Mouse (Mus musculus): ENCODE results near the gene Dhx40. TPM values are rescaled to one million over a fixed set of nuclear protein-coding genes. Genes with fewer than 3 reads are reported as not detected.

Dhx40 gene
- polyA plus RNA-seq, 1 experiment from 2014 or later, result 19.5 TPM

GRCm38 (mm10) chr11:86840511-86841154 is 33.1 kb upstream of the Dhx40 start:
- Histone ChIP-seq H3K36me3 (ENCODE audit: control insufficient read depth, insufficient read depth, low read length) (no peaks in the 10 kb centered on the region), H3K27ac (ENCODE audit: low read depth) (peak overlapping the region; percentile 80), H3K9ac (ENCODE audit: low read length) (no peak overlapping the region), H3K4me3 (ENCODE audit: low read depth, low read length) (no peak overlapping the region), H3K27me3 (replicated peaks; ENCODE audit: control insufficient read depth, insufficient read depth, low read length) (no peaks in the 10 kb centered on the region), H3K9me3 (ENCODE audit: control insufficient read depth, low read length) (no peaks in the 10 kb centered on the region), H3K4me2 (ENCODE audit: low read length) (0 out of 2 replicates have a peak overlapping the region, but pooled peaks have one; percentile 22), H3K4me1 (replicated peaks; ENCODE audit: control insufficient read depth, insufficient read depth, low read length) (peaks cover 18% of the 10 kb centered on the region)
- ATAC-seq (replicated peaks; ENCODE audit: low FRiP score, low TSS enrichment, low read depth) (peak; percentile 55; the same call in 1 of the 2 replicates), DNase-seq (ENCODE audit: low spot score) (peak; percentile 79)
- 4% methylated on average over 3 of the region's 3 CpGs for whole genome bisulfite sequencing

DNA sequence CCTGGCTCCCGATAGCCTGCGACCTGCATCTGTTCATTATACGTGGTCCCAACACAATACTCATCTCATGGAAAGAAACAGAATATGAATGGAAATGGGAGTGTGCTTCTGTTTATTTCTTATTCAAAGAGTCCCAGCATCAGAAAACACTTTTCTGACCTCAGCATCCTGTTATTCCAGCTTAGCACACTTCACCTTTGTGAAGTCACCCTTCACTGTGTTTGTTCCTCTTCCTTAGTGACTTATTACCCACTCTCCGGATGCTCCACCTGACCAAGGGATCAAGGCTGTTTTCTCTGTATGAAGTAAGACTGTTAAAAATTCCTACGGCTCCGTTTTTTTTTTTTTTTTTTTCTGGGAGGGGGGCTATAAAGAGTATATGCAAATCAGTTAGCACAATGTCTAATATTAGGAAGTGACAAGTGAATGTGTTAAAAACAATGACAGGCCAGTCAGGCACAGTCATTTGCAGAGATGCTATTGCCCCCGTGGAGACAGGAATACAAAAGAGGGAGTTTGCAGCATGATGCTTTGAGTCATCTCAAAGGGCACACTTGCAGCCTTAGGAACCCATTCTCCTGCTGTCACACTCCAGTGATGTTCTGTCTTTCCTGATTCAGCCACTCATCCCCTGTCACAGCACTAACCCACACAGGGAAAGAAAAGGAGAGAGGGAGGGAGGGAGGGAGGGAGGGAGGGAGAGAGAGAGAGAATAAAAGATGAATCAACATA is 32.3 kb upstream of the Dhx40 start:
- Histone ChIP-seq H3K27me3 (replicated peaks; ENCODE audit: control insufficient read depth, insufficient read depth, low read length) (no peaks in the 10 kb centered on the region), H3K4me3 (ENCODE audit: low read depth, low read length) (no peak overlapping the region), H3K36me3 (ENCODE audit: control insufficient read depth, insufficient read depth, low read length) (no peaks in the 10 kb centered on the region), H3K9ac (ENCODE audit: low read length) (no peak overlapping the region), H3K27ac (ENCODE audit: low read depth) (peak overlapping the region; percentile 80), H3K9me3 (ENCODE audit: control insufficient read depth, low read length) (no peaks in the 10 kb centered on the region), H3K4me2 (ENCODE audit: low read length) (no peak overlapping the region), H3K4me1 (replicated peaks; ENCODE audit: control insufficient read depth, insufficient read depth, low read length) (peaks cover 18% of the 10 kb centered on the region)
- ATAC-seq (replicated peaks; ENCODE audit: low FRiP score, low TSS enrichment, low read depth) (no peak), DNase-seq (ENCODE audit: low spot score) (no peak)
- WGBS, result 49% methylated on average over 7 of the region's 7 CpGs

DNA sequence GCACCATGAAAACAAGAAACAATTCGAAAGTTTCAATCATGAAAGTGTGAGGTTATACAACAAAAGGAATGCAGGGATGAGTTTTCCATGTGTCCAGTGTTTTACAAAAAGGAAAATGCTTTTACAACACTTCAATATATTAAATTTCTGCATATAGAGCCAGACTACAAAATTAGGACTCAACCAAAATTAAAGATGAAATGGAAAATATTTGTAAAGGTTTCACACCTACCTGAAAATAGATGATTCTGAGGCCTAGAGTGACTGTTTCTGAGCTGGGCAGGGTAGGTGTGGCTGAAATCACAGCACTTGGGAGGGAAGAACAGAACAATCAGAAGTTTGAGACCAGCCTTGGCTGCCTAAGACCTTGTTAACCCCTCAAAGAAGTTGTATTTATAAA is 31.2 kb upstream of the Dhx40 start:
- H3K9me3 ChIP-seq (ENCODE audit: control insufficient read depth, low read length), result no peaks in the 10 kb centered on the region
- H3K27ac ChIP-seq (ENCODE audit: low read depth), result no peak overlapping the region
- no peak overlapping the region for H3K4me2 ChIP-seq (ENCODE audit: low read length)
- no peak for DNase-seq (ENCODE audit: low spot score)
- no peak overlapping the region for H3K9ac ChIP-seq (ENCODE audit: low read length)
- no peak overlapping the region for H3K4me3 ChIP-seq (ENCODE audit: low read depth, low read length)
- no peak for ATAC-seq (replicated peaks; ENCODE audit: low FRiP score, low TSS enrichment, low read depth)
- H3K36me3 ChIP-seq (ENCODE audit: control insufficient read depth, insufficient read depth, low read length), result no peaks in the 10 kb centered on the region
- WGBS, result 86% methylated on average over 1 of the region's 1 CpGs
- no peaks in the 10 kb centered on the region for H3K27me3 ChIP-seq (replicated peaks; ENCODE audit: control insufficient read depth, insufficient read depth, low read length)
- peaks cover 18% of the 10 kb centered on the region for H3K4me1 ChIP-seq (replicated peaks; ENCODE audit: control insufficient read depth, insufficient read depth, low read length)

GRCm38 (mm10) chr11:86836366-86836765 is 28.8 kb upstream of the Dhx40 start:
- Histone ChIP-seq H3K27ac (ENCODE audit: low read depth) (no peak overlapping the region), H3K4me2 (ENCODE audit: low read length) (no peak overlapping the region), H3K36me3 (ENCODE audit: control insufficient read depth, insufficient read depth, low read length) (no peaks in the 10 kb centered on the region), H3K9me3 (ENCODE audit: control insufficient read depth, low read length) (no peaks in the 10 kb centered on the region), H3K4me3 (ENCODE audit: low read depth, low read length) (no peak overlapping the region), H3K27me3 (replicated peaks; ENCODE audit: control insufficient read depth, insufficient read depth, low read length) (no peaks in the 10 kb centered on the region), H3K4me1 (replicated peaks; ENCODE audit: control insufficient read depth, insufficient read depth, low read length) (peaks cover 18% of the 10 kb centered on the region), H3K9ac (ENCODE audit: low read length) (no peak overlapping the region)
- peak; percentile 85 for DNase-seq (ENCODE audit: low spot score)
- WGBS, result 56% methylated on average over 2 of the region's 2 CpGs
- ATAC-seq (replicated peaks; ENCODE audit: low FRiP score, low TSS enrichment, low read depth), result no peak

DNA sequence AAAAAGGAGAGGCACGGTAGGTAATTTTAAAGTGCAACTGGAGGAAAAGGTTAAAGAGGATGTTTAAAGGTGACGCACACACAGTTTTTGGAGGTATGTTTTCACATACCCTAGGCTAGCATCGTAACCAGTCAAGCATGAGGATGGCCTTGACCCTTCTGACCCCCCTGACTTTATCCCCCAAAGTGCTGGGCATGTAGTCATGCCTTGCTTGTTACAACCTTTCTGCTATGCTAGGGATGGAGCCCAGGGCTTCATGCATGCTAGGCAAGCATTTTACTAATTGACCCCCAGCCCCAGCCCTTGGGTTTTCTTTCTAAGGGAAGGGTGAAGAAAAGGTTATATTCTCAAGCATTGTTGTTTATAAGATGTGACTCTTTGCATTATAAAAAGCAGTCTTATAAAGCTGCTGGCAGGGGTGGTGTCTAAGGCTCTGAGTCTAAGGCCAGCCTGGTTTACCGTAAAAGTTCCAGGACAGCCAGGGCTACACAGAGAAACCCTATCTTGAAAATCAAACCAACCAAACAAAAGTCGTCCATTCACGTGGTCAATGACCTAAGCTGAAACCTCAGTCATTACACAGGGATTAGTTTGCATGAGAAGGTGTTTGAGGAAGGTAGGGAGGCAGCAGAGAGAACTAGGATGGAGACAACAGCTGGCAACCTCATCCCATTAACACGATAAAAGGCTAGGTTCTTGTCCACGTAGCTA is 27.2 kb upstream of the Dhx40 start:
- H3K9me3 ChIP-seq (ENCODE audit: control insufficient read depth, low read length), result no peaks in the 10 kb centered on the region
- no peak overlapping the region for H3K9ac ChIP-seq (ENCODE audit: low read length)
- H3K4me1 ChIP-seq (replicated peaks; ENCODE audit: control insufficient read depth, insufficient read depth, low read length), result peaks cover 3% of the 10 kb centered on the region; the same call in 1 of the 2 replicates
- WGBS, result 60% methylated on average over 8 of the region's 8 CpGs
- H3K27ac ChIP-seq (ENCODE audit: low read depth), result no peak overlapping the region
- no peaks in the 10 kb centered on the region for H3K27me3 ChIP-seq (replicated peaks; ENCODE audit: control insufficient read depth, insufficient read depth, low read length)
- no peaks in the 10 kb centered on the region for H3K36me3 ChIP-seq (ENCODE audit: control insufficient read depth, insufficient read depth, low read length)
- ATAC-seq (replicated peaks; ENCODE audit: low FRiP score, low TSS enrichment, low read depth) (no peak), DNase-seq (ENCODE audit: low spot score) (no peak)
- no peak overlapping the region for H3K4me2 ChIP-seq (ENCODE audit: low read length)
- no peak overlapping the region for H3K4me3 ChIP-seq (ENCODE audit: low read depth, low read length)

DNA sequence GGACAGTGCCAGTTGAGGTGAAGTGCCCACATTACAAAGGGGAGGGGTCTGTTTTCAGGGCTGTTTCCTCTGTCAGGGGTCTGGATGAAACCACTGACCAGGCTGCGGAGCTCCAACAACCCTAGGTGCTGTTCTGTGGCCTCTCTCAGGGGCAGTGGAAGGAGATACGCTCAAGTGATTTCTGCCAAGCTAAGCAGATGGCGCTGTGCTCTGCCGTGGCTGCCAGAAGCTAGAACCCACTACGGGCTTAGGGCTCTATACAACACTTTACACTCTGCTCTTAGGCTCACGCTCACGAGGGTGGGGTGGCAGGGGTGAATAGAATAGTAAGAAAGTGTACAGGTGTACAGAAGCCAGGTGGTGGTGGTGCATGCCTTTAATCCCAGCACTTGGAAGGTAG is 26.5 kb upstream of the Dhx40 start:
- ATAC-seq (replicated peaks; ENCODE audit: low FRiP score, low TSS enrichment, low read depth) (no peak), DNase-seq (ENCODE audit: low spot score) (no peak)
- H3K36me3 ChIP-seq (ENCODE audit: control insufficient read depth, insufficient read depth, low read length), result no peaks in the 10 kb centered on the region
- H3K27me3 ChIP-seq (replicated peaks; ENCODE audit: control insufficient read depth, insufficient read depth, low read length), result no peaks in the 10 kb centered on the region
- no peak overlapping the region for H3K4me2 ChIP-seq (ENCODE audit: low read length)
- no peak overlapping the region for H3K4me3 ChIP-seq (ENCODE audit: low read depth, low read length)
- H3K9ac ChIP-seq (ENCODE audit: low read length), result no peak overlapping the region
- no peaks in the 10 kb centered on the region for H3K4me1 ChIP-seq (replicated peaks; ENCODE audit: control insufficient read depth, insufficient read depth, low read length)
- H3K27ac ChIP-seq (ENCODE audit: low read depth), result no peak overlapping the region
- WGBS, result 83% methylated on average over 7 of the region's 7 CpGs
- H3K9me3 ChIP-seq (ENCODE audit: control insufficient read depth, low read length), result no peaks in the 10 kb centered on the region

DNA sequence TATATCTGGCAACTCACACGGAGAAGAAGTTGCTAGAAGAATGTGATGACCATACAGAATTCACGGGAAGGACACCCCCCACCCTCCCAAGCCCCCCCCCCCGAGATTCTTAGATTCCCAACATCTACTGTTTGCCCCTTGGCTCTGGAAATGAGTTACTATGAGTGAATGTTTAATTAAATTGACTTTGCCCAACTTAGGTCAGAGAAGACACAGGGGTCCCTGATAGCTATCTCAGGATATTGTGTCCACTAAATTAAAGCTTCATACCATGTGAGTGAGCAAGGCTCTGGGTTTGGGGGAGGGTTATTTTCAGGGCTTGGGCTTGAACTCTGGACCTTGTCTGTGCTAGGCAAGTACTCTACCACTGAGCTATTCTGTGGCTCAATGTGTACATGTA is 25.6 kb upstream of the Dhx40 start:
- WGBS, result 56% methylated on average over 3 of the region's 3 CpGs
- Histone ChIP-seq H3K4me2 (ENCODE audit: low read length) (no peak overlapping the region), H3K27me3 (replicated peaks; ENCODE audit: control insufficient read depth, insufficient read depth, low read length) (no peaks in the 10 kb centered on the region), H3K27ac (ENCODE audit: low read depth) (no peak overlapping the region), H3K36me3 (ENCODE audit: control insufficient read depth, insufficient read depth, low read length) (no peaks in the 10 kb centered on the region), H3K4me1 (replicated peaks; ENCODE audit: control insufficient read depth, insufficient read depth, low read length) (no peaks in the 10 kb centered on the region), H3K4me3 (ENCODE audit: low read depth, low read length) (no peak overlapping the region), H3K9me3 (ENCODE audit: control insufficient read depth, low read length) (no peaks in the 10 kb centered on the region), H3K9ac (ENCODE audit: low read length) (no peak overlapping the region)
- ATAC-seq (replicated peaks; ENCODE audit: low FRiP score, low TSS enrichment, low read depth) (no peak), DNase-seq (ENCODE audit: low spot score) (no peak)

GRCm38 (mm10) chr11:86828396-86828795 is 20.9 kb upstream of the Dhx40 start:
- Histone ChIP-seq H3K27ac (ENCODE audit: low read depth) (no peak overlapping the region), H3K4me2 (ENCODE audit: low read length) (no peak overlapping the region), H3K36me3 (ENCODE audit: control insufficient read depth, insufficient read depth, low read length) (no peaks in the 10 kb centered on the region), H3K4me1 (replicated peaks; ENCODE audit: control insufficient read depth, insufficient read depth, low read length) (0 out of 2 replicates have a peak, but pooled peaks cover 2% of the 10 kb centered on the region), H3K9ac (ENCODE audit: low read length) (no peak overlapping the region), H3K27me3 (replicated peaks; ENCODE audit: control insufficient read depth, insufficient read depth, low read length) (no peaks in the 10 kb centered on the region), H3K9me3 (ENCODE audit: control insufficient read depth, low read length) (no peaks in the 10 kb centered on the region), H3K4me3 (ENCODE audit: low read depth, low read length) (no peak overlapping the region)
- DNase-seq (ENCODE audit: low spot score), result no peak
- WGBS, result 34% methylated on average over 6 of the region's 6 CpGs
- ATAC-seq (replicated peaks; ENCODE audit: low FRiP score, low TSS enrichment, low read depth), result no peak
